Mouse (Mus musculus): Measurements from ENCODE around the gene Hba-a1.
"Not testable (repeated sequence)": the region's sequence is repeated elsewhere in the genome, so short reads cannot be mapped to it uniquely, and the experiment has no call there.

Hba-a1 gene

DNA sequence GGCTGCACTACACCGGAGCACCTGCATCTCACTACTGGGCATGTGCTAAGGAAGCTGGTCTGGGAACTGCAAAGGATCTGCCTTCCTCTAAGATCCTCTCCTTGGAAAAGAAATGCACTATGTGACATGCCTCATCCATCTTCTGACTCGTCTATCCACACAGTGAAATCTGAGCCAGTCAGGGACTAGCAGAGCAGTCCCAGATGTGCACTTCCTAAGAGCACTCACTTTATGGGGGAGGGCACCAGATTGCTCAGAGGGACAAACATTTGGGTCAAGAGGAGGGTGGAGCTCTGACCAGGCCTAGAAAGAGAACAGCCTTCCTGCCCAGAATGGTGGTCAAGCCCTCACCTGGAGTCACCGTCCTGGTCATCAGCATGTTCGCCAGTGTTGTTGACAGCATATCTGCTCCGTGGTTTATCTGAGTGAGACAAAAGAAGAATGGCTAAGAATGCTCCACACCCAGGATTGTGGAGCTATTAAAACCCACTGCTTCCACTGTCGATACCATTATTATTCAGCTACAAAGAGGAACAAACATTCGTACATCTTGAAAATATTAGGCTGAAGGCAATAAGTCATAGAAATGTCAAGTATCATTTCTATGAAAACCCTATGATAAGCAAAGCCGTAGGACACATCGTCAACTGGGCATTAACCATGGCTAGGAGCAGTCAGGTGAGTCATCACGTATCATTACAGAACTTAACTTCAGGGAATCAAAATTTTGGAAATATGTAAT is 20.5 kb upstream of the Hba-a1 start:
- DNase-seq (ENCODE audit: low spot score), result no peak

DNA sequence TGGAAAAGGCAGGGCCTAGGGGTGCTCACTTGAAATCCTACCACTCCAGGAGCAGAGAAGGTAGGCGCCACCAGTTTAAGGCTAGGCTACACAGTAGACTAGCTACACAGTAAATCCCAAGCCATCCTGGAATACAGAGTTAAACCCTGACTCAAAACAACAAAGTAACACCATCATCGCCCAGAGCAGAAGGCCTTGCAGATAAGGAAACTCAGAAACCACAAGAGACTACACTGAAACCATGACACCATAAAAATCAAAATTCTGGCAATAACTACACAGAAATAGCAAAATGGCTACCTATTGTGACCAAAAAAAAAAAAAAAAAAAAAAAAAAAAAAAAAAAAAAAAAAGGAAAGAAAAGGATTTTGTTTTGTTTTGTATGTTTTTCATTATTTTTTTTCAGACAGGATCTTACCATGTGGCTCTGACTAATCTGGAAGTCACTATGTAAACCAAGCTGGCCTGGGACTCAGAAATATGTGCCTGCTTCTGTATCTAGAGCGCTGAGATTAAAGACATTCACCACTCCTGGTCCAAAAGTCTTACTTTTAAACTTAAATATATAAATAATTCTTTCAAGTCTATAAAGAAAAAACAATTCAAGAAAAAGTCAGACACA is 18.1 kb upstream of the Hba-a1 start:
- no peak for DNase-seq (ENCODE audit: low spot score)

DNA sequence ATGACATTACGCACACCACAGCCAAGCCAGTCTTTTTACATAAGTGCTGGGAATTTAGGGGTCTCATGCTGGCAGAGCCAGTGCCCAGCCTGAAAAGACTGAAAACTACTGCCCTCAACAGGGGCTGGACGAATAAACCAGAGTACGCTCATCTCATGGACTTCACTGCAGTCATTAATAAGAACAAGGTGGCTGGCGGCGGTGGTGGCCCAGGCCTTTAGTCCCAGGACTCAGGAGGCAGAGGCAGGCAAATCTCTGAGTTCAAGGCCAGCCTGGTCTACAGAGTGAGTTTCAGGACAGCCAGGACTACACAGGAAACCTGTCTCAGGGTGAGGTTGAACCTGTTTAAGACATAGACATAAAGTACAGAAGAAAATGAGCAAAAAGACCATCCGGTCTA is 17.1 kb upstream of the Hba-a1 start:
- no peak for DNase-seq (ENCODE audit: low spot score)

DNA sequence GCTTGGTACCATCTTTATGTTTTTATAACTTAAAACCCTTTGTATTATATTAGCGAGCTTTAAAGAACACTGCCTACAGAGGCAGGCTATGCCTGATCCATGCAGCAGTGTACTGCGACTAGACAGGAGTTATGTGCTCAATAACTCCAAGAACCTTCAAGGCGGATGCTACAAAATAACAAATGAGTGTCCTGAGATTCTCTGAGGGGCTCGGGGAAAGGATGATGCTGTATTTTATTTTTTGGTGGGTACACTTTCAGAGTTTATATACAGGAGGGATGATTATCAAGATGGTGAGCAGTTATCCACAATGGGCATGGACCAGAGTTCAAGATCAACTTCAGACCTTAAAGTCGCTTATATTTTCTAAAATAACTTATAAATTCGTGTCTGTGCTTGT is 16.5 kb upstream of the Hba-a1 start:
- no peak for DNase-seq (ENCODE audit: low spot score)

DNA sequence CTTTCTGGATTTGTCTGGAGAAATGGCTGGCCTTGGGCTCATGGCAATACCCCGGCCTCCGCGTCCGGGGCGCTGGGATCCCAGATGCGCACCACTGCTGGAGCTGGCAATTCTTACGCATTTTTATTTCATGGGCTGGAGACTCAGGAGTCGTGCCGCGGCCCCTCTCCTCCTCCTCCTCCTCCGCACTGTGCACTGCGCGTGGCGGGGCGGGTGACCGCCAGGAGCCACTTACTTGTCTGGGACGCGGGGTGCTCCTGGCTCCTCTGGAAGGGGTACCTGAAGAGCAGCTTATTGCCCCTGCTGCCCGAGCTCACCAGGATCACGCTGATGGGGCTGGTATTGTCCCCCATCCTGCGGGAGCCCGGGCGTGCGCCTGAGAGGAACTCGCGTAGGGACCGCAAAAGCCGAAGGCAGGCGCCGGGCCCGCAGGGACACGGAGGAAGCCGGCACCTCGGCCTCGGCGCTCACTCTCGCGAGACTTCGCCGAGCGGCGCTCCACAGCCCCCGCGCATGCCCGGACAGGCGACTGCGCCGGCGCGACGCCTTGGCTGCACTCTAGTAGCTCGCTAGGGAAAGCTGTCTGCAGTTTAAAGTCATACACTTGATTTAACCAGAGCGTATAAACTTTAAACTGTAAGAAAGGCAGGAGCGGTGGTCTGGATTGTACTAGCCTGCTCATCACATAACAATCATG is 16.0 kb upstream of the Hba-a1 start, which contains the start of gene Nprl3:
Nprl3 (minus strand) TSS at position 520 of the 697 bp plus-strand sequence.
- DNase-seq (ENCODE audit: low spot score), result peak; percentile 86

DNA sequence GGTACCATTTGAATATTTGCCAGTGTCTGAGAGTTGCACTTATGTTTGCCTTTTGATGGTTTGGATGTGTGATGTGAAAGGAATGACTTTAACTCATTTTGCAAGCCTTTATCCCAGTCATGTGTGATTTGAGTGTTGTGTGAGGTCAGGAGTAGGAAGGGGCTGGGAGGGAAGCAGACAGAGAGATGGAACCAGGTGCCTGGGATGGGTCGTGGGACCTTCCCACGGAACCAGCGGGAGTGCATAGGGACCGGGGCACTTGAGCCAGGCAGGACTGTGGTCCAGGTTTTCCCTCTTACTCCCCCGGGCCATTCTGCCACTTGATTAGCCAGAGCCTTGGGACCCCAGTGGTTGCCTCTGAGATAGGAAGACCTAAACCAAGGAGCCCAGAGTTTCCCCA is 15.3 kb upstream of the Hba-a1 start:
- no peak for DNase-seq (ENCODE audit: low spot score)

DNA sequence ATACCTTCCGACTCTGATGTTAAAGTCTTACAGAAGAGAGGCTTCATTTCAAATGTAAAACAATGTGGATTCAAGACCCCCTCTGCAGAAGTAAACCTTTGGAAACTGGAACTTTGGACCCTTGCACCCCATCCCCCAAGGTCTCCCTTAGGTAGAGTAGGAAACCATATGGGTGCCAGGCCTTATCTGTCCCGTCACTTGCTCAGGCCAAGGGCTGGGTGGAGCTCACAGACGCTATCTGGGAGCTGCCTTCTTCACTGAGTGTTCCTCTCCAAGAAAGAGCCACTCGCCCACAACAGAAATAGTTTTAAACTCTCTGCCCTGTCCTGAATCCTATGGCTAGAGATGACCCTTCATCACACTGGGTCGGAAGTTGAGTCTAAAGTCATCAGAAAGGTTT is 14.4 kb upstream of the Hba-a1 start:
- no peak for DNase-seq (ENCODE audit: low spot score)

DNA sequence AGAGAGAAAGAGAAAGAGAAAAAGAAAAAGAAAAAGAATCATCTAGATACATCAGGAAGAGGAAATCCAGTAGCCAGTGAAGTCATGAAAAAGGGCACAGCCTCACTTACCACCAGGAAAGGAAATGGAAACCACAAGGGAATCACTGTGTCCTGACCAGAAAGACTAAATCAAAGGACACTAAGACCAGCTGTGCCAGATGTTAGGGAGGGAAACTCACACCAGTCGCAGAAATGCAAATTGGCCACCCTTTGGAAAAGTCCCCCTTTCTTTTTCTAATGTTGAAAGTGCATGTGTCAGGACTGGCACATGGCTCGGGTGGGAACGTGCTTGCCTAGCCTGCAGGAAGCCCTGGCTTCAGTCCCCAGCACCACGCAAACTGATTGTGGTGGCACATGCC is 12.1 kb upstream of the Hba-a1 start:
- DNase-seq (ENCODE audit: low spot score), result no peak

DNA sequence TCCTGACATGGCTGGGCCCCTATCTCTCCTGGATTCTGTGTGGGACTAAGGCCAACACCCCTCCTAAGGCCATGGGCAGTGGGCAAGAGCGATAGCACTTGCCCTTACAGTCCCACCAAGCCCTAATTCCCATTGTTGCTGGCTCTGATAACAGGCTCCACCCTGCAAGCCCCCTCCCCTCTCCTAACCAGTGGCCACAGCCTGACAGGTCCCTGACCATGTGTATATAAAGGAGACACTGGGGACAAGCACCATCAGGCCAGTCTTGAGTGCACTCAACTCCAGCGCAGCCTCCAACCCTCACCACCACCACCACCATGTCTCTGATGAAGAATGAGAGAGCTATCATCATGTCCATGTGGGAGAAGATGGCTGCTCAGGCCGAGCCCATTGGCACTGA is 7.0 kb upstream of the Hba-a1 start, which contains the start of gene Hba-x:
Hba-x (plus strand) TSS at position 54 of the 400 bp plus-strand sequence.
- DNase-seq (ENCODE audit: low spot score), result no peak

DNA sequence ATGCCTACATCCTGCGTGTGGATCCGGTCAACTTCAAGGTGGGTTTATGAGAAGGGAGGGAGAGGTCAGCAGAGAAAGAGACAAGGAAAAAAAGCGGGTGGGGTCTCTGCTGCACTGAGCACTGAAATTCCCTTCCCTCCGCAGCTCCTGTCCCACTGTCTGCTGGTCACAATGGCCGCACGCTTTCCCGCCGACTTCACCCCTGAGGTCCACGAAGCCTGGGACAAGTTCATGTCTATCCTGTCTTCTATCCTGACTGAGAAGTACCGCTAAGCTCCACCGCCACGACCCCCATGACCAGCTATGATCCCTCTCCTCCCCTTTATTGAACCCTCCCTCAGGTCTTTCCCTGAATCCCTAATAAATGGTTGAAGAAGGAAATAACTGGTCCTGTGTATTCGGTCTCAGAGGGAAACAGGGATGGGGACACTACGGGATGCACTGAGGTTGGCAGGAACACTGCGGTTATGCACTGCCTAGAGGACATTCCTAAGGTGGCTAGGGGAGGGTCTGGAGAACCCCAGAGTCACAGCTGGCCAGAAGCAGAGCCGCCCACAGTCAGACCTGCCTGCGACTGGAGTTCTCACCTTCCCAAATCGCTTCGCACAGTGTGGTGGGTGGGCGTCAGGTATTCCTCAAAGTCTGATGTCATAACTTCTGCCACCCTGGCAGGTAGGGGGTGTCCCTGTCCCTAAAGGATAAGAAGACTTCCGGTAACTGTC is 5.4 kb upstream of the Hba-a1 start:
- DNase-seq (ENCODE audit: low spot score), result no peak

DNA sequence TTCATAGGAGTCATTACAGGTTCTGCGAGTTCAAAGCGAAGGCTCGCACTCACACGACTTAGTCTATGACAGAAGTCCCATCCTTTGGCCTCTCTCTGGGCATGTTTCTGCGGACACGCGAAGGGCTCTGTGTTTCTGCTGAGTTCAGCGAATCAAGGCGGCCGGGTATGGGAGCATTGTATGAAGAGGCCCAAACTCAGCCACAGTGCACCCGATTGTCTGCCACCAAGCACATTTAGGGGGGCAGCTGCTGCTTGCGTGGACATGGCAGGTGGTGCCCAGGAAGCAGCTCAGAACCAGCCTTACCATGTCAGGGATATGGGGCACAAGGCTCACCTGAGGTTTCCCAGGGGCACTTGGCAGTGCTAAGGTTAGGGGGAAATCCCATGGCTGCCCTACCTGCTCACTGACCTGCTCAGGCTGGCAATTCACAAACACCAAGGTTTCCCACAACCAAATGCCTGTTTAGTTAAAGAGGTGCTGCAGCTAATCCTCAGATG is 4.8 kb upstream of the Hba-a1 start:
- DNase-seq (ENCODE audit: low spot score), result no peak

DNA sequence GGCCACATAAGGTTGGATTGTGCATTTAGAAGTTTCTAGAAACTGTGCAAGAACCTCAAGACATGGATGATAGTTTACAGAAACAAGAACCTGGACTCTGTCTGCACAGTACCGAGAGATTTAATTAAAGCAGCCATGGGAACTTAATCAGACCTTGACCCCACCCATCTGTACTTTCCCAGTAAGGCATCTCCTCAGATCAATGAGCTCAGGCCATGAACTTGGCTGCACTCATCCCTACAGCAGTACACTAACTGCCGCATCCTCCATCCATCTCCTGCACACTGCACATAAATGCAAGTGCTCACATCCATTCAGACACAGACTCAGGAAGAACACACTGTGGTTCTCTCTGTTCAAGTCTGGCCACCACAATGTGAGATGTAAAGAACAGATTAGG is 2.7 kb upstream of the Hba-a1 start:
- DNase-seq (ENCODE audit: low spot score), result no peak

DNA sequence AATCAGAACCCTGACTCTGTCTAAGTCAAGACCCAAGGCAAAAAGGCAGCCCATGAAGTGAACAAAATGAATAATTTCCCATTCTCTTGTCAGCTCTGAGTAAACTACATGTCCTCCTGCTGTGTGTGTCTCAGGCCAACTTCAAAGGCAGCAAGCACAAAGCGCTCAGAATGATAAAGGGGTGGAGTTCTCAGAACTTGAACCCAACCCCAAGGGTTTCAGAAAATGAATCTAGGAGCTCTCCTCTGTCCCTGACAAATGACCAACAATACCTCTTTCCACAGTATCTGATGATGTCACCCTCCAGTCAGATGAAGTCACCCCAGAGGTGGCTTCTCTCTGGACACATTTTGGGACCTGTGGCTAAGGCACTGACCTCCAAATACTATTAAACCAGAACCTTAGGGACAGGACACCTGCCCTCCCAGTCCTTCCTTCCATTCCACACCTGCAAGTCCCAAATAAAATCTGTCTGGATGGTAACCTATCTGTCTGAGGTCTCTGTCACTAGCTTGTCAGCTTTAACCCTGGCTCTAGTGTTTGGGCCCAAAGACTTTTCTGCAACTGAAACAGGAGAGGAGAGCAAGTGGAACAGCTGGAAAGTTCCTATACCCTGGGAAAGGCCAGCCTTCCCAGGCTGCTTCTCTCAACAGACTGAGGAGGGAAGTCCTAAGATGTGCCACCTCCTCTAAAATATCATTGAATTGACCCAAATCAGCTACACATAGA is 1.7 kb upstream of the Hba-a1 start:
- DNase-seq (ENCODE audit: low spot score), result no peak

DNA sequence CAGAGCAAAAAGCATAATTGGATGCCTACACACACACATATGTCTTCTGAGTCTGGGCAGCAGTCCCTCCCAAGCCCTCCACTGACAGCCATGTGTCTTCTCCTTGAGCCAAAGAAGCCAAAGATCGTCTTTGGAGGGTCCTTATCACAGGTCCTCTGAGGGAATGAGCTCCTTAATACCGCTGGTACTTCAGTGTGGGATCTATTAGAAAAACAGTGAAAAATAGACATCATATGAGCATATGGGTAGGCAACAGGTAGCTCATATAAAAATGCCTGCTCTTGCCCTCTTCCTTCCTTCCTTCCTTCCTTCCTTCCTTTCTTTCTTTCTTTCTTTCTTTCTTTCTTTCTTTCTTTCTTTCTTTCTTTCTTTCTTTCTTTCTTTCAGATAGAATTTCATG is 1.3 kb downstream of the Hba-a1 start:
- DNase-seq (ENCODE audit: low spot score), result not testable (repeated sequence)

DNA sequence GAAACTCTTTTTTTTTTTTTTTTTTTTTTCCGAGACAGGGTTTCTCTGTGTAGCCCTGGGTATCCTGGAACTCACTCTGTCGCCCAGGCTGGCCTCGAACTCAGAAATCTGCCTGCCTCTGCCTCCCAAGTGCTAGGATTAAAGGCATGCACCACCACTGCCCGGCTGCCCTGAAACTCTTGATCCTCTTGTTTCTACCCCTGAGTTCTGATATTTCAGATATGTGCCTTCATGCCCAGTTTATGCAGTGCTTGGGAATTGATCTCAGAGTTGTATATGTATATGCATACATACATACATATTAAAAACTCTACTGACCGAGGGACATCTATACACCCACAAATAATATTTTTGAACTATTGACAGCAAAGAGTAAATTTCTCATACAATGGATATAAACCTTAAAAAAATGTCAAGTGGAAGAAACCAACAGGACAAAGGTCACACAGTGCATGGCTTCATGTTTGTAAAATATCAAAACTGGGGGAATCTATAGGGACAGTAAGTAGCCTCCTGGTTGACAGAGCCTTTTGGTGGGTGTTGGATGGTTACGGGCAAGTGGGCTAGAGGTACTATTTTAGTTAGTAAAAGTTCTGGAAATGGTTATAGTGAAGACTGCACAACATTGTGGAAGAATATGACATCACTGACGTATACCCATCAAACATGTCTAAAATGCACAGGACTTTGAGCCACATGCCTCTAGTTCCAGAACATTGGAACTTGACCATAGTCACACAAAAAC is 1.9 kb downstream of the Hba-a1 start:
- DNase-seq (ENCODE audit: low spot score), result no peak

DNA sequence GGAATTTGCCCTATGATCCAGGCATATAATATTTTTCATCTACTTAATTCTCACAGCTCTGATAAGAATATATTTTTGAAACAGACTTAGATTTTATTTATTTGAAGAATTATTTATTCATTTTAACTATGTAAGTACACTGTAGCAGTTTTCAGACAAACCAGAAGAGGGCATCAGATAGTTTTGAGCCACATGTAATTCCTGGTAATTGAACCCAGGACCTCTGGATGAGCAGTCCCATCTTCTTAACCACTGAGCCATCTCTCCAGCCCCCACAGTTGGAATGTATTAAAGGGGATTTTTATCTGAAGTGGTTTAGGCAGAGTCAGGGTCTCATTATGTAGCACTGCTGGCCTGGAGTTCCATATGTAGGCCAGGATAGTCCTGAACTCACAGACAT is 2.6 kb downstream of the Hba-a1 start:
- not testable (repeated sequence) for DNase-seq (ENCODE audit: low spot score)

DNA sequence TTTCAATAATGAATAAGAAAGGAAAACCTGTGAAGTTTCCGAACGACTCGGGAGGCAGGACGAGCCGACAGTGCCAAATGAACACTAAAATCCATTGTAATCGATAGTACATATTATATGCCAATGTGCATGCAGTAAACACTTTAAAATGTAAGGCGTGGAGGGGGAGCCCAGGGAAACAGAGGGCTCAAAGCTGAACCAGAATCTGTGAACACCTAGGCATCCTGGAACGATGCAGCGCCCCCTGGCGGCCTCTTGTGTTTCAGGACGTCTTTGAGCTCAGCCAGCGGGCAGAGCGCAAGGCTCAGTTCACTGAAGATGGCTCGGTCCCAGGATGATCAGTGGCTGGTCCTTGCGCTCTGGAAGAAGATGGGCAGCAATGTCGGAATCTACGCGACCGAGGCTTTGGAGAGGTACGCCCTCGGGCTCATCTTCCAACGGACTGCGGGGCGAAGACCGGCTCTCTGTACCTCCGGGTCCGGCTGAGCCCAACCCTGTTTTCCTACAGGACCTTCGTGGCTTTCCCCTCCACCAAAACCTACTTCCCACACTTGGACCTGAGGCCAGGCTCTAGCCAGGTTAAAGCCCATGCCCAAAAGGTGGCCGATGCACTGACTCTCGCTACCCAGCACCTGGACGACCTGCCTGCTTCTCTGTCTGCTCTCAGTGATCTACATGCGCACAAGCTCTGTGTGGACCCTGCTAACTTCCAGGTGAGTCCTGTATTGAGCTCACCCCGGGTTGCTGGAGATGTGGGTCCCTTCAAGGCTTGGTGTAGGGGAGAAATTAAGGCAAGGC is 3.6 kb downstream of the Hba-a1 start, which contains the start of gene Hbq1b:
Hbq1b (plus strand) TSS at position 271 of the 798 bp plus-strand sequence.
- DNase-seq (ENCODE audit: low spot score), result peak; percentile 78

DNA sequence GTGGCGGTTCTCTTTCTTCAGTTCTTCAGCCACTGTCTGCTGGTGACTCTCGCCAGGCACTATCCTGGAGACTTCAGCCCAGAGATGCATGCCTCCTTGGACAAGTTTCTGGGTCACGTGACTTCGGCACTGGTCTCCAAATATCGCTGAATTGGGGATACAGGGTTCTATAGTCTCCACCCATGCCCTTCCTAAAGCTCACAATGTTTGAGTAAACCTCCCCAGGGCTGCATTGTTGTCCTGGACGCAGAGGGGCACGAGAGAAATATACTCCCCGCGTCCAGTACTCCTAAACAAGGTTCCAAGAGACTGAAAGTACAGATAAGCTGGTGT is 4.1 kb downstream of the Hba-a1 start:
- DNase-seq (ENCODE audit: low spot score), result no peak

DNA sequence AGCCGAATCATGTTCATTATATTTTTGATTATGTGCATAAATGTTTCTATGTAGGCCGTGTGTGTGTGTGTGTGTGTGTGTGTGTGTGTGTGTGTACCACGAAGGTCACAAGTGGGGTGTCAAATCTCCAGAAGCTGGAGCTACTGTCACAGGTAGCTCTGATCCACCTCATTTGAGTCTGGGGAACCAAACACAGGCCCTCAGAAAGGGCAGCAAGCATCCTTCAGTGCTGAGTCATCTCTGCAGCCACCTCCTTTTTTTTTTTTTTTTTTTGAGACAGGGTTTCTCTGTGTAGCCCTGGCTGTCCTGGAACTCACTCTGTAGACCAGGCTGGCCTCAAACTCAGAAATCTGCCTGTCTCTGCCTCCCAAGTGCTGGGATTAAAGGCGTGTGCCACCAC is 9.5 kb downstream of the Hba-a1 start:
- not testable (repeated sequence) for DNase-seq (ENCODE audit: low spot score)

DNA sequence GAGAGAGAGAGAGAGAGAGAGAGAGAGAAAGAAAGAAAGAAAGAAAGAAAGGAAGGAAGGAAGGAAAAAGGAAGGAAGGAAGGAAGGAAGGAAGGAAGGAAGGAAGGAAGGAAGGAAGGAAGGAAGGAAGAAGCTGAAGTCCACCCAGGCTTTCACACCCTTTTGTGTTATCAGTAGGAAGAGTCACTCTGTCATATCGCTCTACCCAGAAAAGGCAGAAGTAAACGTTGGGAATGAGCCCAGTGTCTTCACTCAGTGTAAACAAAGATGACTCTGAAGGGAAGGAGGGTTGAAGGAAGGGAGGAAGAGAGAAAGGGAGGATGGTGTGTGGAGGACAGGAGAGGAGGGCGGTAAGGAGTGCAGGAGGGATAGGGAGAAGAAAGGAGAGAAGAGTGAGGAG is 10.2 kb downstream of the Hba-a1 start:
- not testable (repeated sequence) for DNase-seq (ENCODE audit: low spot score)
